Mouse (Mus musculus) liver, postnatal 0 days (tissue): ENCODE measurements around the gene Dll3.

Experiments
- CTCF ChIP-seq: sonication (generic); IDR thresholded peaks from 2 replicates; pipeline ENCODE4 v1.5.1; 2016; ENCODE audit warnings: antibody characterized with exemption, low read depth
- EP300 ChIP-seq: IDR thresholded peaks from 2 replicates; pipeline ENCODE4 v1.6.1; 2016; ENCODE audit warnings: antibody characterized with exemption, low read depth, mild to moderate bottlenecking

- TF ChIP-seq CTCF (no peak), EP300 (no peak)
Observed at GRCm38 (mm10) chr7:28290165-28290564, 11.9 kb downstream of the Dll3 start.
